Mouse (Mus musculus): ENCODE measurements around the gene Snapin.

GRCm38 (mm10) chr3:90472213-90472612 lies 18.6 kb downstream of the Snapin start:
- TF ChIP-seq POLR2A (IDR thresholded peaks at IDR 0.05; ENCODE audit: borderline replicate concordance, insufficient read depth, low read length) (no peak), CTCF (IDR thresholded peaks at IDR 0.05; ENCODE audit: borderline replicate concordance, insufficient read depth, low read depth, low read length) (peak; percentile 20; the same call in 1 of the 2 replicates)
